Comparison of ENCODE assay signal across 8 mouse cellular contexts in the genomic region with DNA sequence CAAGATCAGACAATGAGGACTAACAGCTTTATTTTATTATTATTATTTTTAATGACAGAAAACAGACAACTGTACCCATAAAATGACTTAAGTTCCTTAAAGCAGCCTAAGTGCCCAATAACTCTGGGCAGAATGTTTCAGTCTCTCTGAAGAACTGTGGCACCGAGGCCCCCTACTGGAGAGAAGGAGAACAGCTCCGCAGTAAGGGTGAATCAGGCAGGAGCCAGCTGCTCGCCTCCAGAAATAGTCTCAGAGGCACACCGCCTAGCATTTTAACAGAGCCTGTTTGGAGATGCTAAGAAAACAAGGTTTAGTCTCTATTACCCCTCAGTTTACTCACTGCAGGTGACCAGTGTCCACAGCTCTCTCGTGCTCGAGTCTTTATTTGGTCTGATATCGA.
DNase-seq lines count a peak whose midpoint lies in the region; ATAC-seq and TF ChIP-seq lines count a peak whose summit lies in the region.

No protein-coding gene starts in this region.

- no peak overlapping the region for H3K4me2 ChIP-seq in forebrain, embryonic 15.5 days (replicated peaks)
- H3K4me2 ChIP-seq in lung, embryonic 14.5 days: no peak overlapping the region

- peaks cover 8% of the 10 kb centered on the region for H3K27me3 ChIP-seq in forebrain, embryonic 10.5 days (ENCODE audit: poor library complexity, severe bottlenecking)
- H3K27me3 ChIP-seq in forebrain, embryonic 15.5 days: no peaks in the 10 kb centered on the region; the same call in 1 of the 2 replicates
- no peaks in the 10 kb centered on the region for H3K27me3 ChIP-seq in lung, embryonic 14.5 days (ENCODE audit: insufficient read depth, low read length)

- TF ChIP-seq CTCF in lung, embryonic 14.5 days (IDR thresholded peaks at IDR 0.05; ENCODE audit: low read depth): peak; percentile 97

- H3K4me1 ChIP-seq in forebrain, embryonic 10.5 days: no peaks in the 10 kb centered on the region
- no peaks in the 10 kb centered on the region for H3K4me1 ChIP-seq in forebrain, embryonic 15.5 days
- no peaks in the 10 kb centered on the region for H3K4me1 ChIP-seq in lung, embryonic 14.5 days (ENCODE audit: insufficient read depth)

- no peak overlapping the region for H3K27ac ChIP-seq in forebrain, embryonic 10.5 days
- H3K27ac ChIP-seq in forebrain, embryonic 15.5 days (replicated peaks): no peak overlapping the region
- H3K27ac ChIP-seq in lung, embryonic 14.5 days (ENCODE audit: low read depth): no peak overlapping the region

- H3K9ac ChIP-seq in forebrain, embryonic 15.5 days (replicated peaks): no peak overlapping the region
- no peak overlapping the region for H3K9ac ChIP-seq in lung, embryonic 14.5 days

- DNase-seq in forebrain, embryonic 10.5 days (ENCODE audit: extremely low spot score, low spot score): peak; percentile 50
- DNase-seq in Muller cell, postnatal 12 days (ENCODE audit: inconsistent ontology term): peak; percentile 65
- peak; percentile 81 to 83 for DNase-seq in cerebellum, postnatal 10 days
- peak; percentile 74 for DNase-seq in gastrocnemius, adult 18-20 months (ENCODE audit: low spot score)
- DNase-seq in kidney, postnatal 36 days: peak; percentile 67 to 81
- DNase-seq in lung, embryonic 14.5 days: peak; percentile 94
- peak; percentile 62 for DNase-seq in right cerebral cortex, postnatal 14 days

- no peaks in the 10 kb centered on the region for H3K9me3 ChIP-seq in forebrain, embryonic 10.5 days
- H3K9me3 ChIP-seq in forebrain, embryonic 15.5 days: no peaks in the 10 kb centered on the region
- H3K9me3 ChIP-seq in lung, embryonic 14.5 days (ENCODE audit: low read depth, low read length): no peaks in the 10 kb centered on the region

- H3K4me3 ChIP-seq in forebrain, embryonic 10.5 days: no peak overlapping the region
- no peak overlapping the region for H3K4me3 ChIP-seq in forebrain, embryonic 15.5 days
- no peak overlapping the region for H3K4me3 ChIP-seq in lung, embryonic 14.5 days (ENCODE audit: low read depth, low read length)

- no peak for ATAC-seq in forebrain, embryonic 15.5 days (replicated peaks)
- peak; percentile 54; the same call in 1 of the 2 replicates for ATAC-seq in lung, embryonic 14.5 days (ENCODE audit: insufficient read depth)

- 27% methylated on average over 7 of the region's 7 CpGs for WGBS in forebrain, embryonic 10.5 days
- 21% methylated on average over 7 of the region's 7 CpGs for WGBS in forebrain, embryonic 15.5 days
- WGBS in lung, embryonic 14.5 days: 22% methylated on average over 7 of the region's 7 CpGs

- no peaks in the 10 kb centered on the region for H3K36me3 ChIP-seq in forebrain, embryonic 10.5 days (replicated peaks)
- H3K36me3 ChIP-seq in forebrain, embryonic 15.5 days: no peaks in the 10 kb centered on the region
- no peaks in the 10 kb centered on the region for H3K36me3 ChIP-seq in lung, embryonic 14.5 days (ENCODE audit: insufficient read depth)
